Mouse (Mus musculus) fat pad, adult 2 months (tissue): ENCODE measurements around the gene Tgfbr2.
"Not testable (repeated sequence)": the region's sequence is repeated elsewhere in the genome, so short reads cannot be mapped to it uniquely, and the experiment has no call there.

Experiments used
- DNase-seq: peaks from one replicate; pipeline ENCODE4 v3.0.0-alpha.2; 2011; ENCODE audit warnings: low read depth, low spot score; ENCODE audit errors: extremely low read depth

The Tgfbr2 gene

DNA sequence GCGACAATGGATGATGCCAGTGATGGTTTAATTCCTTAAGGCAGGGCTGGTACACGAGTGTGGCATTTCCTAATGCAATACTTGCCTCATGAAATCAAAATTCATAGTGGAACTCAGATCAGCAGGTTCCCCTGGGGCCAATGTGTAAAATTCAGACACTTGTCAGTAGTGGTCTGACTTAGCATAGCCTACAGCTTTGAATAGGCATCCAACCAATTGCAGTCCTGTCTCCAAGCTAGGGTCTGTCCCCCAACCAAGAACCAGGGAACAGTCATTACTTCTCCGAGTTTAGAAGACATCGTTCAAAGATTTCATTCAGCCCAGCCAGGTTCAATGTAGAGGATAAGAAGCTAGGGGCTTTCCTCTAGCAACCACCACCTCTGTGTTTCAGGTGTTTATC lies 93.4 kb downstream of the Tgfbr2 start:
- DNase-seq: no peak

DNA sequence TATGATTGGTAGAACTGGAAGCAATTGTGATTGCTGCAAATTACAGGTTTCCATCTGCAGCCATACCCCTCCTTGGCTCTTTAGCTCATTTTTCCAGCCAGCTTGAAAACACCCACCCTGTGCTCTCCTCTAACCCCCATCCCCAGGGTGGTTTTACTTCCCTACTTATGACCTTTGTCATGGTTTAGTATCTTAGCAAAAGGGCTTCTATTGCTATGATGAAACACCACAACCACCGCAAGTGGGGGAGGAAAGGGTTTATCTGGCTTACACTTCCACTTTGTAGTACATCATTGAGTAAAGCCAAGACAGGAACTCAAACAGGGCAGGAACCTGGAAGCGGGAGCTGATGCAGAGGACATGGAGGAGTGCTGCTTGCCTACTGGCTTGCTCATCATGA lies 97.7 kb downstream of the Tgfbr2 start:
- no peak for DNase-seq

DNA sequence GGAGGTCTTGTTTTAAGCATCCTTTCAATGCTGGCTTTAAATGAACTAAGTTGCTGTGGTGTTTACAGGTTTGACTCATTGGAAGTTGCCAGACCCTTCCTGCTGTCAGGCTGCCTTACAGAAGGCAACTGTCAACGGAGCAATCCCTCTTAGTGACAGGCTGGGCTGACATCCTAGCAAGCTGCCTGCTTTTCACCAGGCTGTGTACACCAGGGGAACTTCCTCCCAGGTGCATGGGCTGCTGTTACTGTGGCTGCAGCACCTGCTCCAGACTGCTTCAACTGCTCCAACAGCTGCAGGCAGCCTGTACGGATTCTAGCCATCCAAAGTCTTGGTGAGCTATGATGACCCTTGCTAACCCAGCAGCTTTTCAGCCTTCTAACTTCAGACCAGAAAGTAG lies 98.2 kb downstream of the Tgfbr2 start:
- no peak for DNase-seq

DNA sequence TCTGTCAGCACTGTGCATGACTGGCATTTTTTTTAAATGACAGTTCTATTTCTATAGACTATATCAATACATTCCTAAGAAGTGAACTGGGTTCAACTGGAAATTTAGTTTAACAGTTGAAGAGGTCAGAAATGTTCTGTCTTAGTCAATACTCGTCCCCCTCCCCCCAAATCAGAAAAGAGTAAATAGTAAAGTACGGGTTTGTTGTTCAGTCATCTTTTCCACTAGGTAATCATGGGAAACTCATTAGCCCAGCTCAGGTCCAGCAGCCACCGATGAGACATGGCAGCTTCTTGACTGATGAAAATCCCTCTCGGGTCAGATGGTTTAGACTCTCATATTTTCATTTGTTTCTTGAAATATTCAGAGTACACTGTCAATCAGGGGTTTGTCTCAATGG lies 99.0 kb downstream of the Tgfbr2 start:
- DNase-seq: no peak

DNA sequence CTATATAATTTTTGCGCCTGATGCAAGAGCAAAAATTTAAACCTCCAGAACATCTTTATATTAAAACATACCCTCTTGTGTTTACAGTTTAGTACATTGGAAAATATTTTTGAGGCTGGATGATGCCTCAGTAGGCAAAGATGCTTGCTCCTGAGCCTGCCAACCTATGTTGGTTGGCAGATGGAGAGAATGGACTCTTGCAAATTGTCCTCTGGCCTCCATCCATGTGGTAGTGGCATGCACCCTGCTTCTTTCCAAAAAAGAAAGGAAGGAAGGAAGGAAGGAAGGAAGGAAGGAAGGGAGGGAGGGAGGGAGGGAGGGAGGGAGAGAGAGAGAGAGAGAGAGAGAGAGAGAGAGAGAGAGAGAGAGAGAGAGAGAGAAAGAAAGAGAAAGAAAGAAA lies 103.6 kb downstream of the Tgfbr2 start:
- DNase-seq: not testable (repeated sequence)

DNA sequence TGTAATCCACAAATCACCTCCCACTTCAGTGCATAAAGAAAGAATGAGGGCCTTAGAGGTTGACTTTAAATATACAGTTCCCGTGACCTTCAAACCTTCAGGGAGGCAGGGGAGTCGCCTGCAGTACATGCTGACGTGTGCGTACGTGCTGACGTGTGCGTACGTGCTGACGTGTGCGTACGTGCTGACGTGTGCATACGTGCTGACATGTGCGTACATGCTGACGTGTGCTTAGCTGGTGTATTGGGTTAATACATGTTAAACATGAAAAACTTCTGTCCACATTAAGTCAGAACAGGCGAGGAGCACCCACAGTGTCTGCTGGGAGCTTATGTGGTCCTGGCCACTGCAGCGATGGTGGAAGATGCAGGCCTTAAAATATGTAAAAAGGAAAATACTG lies 110.4 kb downstream of the Tgfbr2 start:
- DNase-seq: no peak

DNA sequence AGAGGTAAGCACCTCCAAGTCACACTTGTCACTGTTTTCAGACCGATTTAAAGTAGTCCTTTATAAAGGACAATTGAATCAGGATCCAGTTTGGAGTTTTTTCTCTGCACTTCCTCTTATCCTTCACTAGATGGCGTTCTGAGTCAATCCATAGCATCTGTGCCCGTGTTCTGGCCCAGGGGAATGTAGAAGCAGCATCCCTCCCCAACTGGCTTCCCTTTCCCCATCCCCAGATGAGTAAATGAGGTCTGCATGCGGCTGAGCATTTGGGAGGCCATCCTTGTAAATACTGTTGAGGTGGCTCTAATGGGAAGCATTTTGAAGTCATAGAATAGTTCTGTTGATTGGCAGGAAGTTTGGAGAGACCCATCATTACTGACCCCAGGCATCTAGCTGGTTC lies 114.5 kb downstream of the Tgfbr2 start:
- DNase-seq: no peak

DNA sequence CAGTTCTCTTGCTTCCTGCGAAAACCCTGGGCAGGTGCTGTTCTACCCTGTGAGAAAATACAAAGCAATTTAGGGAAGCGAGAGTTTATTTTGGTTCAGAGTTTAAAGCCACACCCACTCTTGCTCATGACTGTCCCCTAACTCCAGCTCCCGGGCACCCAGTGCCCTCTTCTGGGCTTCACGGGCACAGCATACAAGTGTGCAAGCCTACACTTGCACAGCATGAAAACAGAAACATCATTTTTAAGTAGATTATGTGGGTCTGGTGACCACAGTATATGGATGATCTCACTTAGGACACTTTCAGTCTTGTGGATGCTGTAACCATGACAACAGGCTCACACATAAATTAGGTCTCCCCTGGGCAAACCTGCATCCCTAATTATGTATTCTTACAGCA lies 116.0 kb downstream of the Tgfbr2 start:
- DNase-seq: no peak

DNA sequence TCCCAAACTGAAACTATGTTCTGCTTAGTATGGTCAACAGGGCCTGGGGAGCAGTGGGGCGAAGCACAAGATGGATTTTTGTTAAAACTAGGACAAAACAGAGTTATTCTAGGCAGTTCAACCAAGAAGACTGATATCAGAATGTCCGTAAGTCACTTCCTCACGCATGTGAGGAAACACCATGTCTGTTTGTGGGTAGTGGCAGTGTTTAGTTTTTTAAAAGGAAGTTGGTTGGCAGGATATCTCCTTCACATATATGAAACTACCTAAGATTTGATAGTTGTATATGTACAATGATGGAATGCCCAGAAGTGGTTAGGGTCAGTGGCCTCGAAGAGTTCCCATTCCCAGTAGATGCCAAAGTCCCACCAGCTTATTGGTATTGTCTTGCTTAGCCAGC lies 116.7 kb downstream of the Tgfbr2 start:
- no peak for DNase-seq

DNA sequence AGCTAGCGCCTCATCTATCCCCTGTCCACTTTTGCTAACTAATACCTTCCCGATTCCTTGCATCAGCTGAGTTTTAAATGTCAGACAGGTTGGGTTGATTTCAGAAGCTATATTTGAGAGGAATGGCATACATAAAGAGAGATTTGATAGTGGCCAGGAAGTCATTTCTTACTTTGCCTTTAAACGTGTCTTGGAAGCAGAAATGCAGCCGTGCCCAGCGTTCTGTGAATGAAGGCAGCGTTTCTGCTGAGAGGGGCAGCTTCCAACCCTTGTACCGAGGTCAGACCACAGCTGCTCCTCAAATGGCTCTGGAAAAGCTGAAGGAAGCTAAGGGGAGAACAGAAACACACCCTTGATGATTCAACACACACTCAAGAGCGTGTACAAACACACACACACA lies 121.2 kb downstream of the Tgfbr2 start:
- no peak for DNase-seq

DNA sequence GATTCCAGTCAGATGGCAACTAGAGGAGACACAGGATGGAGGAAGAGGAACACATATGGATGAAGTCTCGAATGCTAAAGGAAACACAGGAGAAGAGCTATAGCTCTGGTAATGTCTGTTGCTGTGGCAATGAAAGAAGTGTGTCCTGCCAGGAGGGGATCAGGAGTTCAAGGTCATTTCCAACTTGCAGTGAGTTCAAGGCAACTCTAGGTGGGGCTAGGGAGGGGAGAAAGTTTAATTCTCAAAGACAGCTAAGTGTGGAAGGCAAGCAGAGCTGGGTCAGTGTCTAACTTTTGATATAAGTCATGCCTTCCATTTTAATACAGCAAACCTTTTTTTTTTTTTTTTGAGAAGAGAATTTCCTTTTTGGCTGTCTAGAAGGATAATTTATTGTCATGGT lies 125.2 kb downstream of the Tgfbr2 start:
- DNase-seq: no peak

DNA sequence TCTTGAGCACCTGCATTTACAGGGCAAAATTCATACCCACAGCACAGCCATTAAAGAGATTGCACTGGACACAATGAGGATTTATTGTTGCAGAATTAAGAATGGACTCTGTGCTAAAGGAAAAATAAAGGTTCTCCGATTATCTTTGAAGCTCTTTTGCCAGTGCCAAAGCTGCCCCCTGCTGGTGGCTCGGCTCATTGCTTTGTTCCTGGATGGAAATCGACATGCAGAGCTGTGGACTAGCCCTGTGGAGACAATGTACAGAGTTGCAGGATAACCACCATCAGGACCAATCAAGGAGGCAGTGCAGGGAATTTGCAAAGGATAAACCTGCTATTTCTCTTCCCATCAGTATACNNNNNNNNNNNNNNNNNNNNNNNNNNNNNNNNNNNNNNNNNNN lies 133.4 kb downstream of the Tgfbr2 start:
- no peak for DNase-seq

DNA sequence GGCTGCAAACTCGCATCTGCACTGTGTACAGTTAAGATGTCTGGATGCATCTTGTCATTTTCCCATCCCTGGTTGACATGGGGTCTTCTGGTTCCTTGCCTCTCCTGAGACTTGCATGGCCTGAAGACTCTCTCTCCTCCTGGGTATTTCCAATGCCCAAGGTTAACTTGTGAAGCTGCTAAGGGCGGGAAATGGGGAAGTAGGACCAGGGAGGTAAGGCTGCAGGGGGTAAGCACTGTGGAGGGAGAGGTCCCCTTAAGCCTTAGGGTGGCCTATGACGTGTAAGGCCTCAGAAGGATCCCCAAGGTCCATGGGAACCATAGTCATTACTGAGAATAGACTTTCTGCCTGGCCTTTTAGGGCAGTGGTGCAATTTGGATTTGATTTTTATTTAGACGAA lies 133.8 kb downstream of the Tgfbr2 start:
- no peak for DNase-seq

DNA sequence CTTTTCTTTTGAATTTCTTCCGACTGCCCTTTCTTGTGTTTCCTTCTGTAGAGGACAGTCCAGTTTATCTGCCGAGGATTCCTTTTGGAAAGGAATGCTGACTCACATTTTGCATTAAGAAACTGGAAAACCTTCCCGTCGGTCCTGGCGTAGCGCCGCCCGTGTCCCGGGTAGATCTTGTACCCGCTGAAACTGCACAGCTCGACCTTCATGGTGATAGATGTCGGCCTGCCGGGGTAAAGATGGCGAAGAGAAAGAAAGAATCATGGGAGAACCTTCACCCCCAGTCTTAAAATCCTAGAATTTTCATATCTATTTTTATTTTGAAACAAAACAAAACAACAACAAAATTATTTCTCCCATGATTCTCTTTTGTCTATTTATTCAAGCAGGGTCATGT lies 134.3 kb downstream of the Tgfbr2 start:
- DNase-seq: not testable (repeated sequence)

DNA sequence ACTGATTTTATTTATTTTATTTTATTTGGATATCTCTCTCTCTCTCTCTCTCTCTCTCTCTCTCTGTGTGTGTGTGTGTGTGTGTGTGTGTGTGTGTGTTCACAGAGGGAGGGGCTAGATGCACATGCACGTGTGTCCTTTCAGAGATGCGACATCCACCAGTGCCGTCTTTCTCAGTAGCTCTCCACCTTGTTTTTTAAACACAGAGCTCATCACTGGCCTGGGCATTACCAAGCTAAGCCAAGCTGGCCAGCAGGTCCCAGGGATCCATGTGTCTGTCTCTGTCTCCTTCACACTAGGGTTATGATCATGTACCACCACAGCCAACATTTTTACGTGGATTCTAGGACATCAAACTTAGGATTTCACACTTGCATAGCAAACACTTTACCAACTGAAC lies 135.2 kb downstream of the Tgfbr2 start:
- DNase-seq: no peak

DNA sequence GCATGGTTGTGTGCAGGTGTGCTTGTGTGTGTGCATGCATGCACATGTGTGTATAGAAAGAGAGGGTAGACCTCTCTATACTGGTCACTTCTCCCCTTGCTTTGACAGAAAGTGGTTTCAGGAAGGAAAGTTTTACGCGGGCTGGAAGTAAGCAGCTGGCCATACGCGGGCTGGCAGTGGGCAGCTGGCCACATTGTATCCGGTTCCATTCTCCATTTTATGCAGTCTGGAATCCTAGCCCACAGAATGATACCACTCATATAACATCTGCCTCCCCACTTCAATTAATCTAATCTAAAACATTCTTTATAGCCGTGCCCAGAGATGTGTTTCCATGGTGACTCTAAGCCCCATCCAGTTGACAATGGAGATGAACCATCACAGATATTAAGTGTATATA lies 136.9 kb downstream of the Tgfbr2 start:
- no peak for DNase-seq
